Mouse (Mus musculus): Measurements from ENCODE around the gene Flt4. TPM values are rescaled to one million over a fixed set of nuclear protein-coding genes. Genes with fewer than 3 reads are reported as not detected.

Gene Flt4
- polyA plus RNA-seq, 1 experiment from 2014 or later = 8.2 TPM

DNA sequence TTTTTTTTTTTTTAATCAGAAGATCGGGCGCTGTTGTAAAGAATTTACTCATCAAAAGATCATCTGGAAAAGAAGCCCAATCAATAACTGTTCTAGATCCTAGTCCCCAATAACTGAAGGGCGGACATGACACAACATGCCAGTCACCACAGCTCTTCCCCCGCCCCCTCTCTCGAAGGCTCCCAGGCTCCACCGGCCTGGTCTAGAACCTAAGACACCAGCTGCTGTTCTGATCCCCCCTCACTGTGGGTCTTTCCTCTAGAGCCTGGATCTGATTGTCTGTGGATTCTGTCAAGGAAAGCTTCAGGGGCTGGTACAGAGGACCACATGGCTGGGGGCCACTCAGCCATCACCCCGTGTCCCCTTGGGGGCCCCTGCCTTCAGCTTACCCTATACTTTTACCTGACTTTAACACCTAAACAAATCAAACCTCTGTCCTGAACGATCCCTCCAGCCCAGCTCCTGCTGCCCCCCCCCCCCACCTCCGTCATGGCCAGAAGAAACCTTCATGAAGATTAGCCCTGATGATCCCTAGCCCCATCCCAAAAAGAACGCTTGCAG lies 42.8 kb downstream of the Flt4 start:
- no peak for DNase-seq (ENCODE audit: low spot score)
- WGBS = 82% methylated on average over 10 of the region's 10 CpGs
- no peaks in the 10 kb centered on the region for H3K9me3 ChIP-seq
- H3K4me3 ChIP-seq = no peak overlapping the region
- H3K27ac ChIP-seq = peak overlapping the region; percentile 73
- peaks cover 19% of the 10 kb centered on the region for H3K4me1 ChIP-seq
- H3K36me3 ChIP-seq = no peaks in the 10 kb centered on the region
- H3K27me3 ChIP-seq (ENCODE audit: insufficient read depth, poor library complexity, severe bottlenecking) = no peaks in the 10 kb centered on the region

DNA sequence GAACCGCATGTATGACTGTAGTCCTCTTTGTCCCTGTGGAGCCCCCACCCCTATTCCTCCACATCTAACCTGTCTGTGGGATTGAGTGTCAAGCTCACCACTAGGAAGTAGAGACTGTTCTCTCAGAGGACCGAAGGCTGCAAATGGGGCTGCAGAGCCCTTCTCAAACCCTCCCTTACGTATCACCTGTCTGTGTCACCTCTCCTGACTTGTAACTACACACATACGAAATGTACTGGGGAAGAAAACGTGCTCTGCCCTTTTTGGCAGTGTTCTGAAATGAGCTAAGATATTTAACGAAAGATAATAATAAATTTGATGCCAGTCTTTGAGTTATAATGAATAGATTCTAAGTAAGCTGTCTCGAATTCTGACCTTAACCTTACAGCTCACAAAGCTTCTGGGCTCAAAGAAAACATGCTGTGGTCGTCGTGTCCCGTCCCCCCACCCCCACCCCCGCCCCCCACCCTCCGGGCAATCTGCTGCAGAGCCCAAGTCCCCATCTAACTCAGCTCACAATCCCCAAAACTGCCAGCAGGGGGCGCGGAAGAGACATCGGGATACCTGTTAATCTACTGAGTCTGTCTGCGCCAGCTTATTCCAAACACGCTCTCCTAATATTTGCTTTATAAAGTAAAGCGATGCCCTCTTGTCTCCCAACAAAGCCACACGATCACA lies 43.5 kb downstream of the Flt4 start:
- no peaks in the 10 kb centered on the region for H3K36me3 ChIP-seq
- H3K4me3 ChIP-seq = peak overlapping the region; percentile 39
- no peaks in the 10 kb centered on the region for H3K9me3 ChIP-seq
- peak overlapping the region; percentile 80 for H3K27ac ChIP-seq
- peak; percentile 94 for DNase-seq (ENCODE audit: low spot score)
- peaks cover 24% of the 10 kb centered on the region for H3K4me1 ChIP-seq
- no peaks in the 10 kb centered on the region for H3K27me3 ChIP-seq (ENCODE audit: insufficient read depth, poor library complexity, severe bottlenecking)
- WGBS = 24% methylated on average over 19 of the region's 19 CpGs

DNA sequence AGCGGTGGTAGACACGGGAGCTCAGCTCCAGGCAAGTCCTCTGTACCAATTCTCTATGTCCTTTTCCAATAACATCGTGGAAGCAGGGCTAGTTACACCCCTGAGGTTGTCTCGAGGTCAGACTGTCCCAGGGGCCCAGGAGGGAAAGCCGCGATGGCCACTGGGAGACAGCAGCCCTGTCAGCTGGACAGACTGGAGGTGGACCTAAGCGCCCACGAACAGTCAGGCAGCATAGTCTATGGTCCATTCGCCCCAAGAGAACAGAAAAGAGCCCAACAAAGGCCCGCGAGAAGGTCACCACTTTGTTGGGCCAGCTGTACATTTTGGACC lies 44.0 kb downstream of the Flt4 start:
- Histone ChIP-seq H3K4me1 (peaks cover 29% of the 10 kb centered on the region), H3K36me3 (no peaks in the 10 kb centered on the region), H3K27me3 (ENCODE audit: insufficient read depth, poor library complexity, severe bottlenecking) (no peaks in the 10 kb centered on the region), H3K4me3 (peak overlapping the region; percentile 39), H3K9me3 (no peaks in the 10 kb centered on the region), H3K27ac (peak overlapping the region; percentile 80)
- WGBS = 36% methylated on average over 11 of the region's 11 CpGs
- DNase-seq (ENCODE audit: low spot score) = no peak

DNA sequence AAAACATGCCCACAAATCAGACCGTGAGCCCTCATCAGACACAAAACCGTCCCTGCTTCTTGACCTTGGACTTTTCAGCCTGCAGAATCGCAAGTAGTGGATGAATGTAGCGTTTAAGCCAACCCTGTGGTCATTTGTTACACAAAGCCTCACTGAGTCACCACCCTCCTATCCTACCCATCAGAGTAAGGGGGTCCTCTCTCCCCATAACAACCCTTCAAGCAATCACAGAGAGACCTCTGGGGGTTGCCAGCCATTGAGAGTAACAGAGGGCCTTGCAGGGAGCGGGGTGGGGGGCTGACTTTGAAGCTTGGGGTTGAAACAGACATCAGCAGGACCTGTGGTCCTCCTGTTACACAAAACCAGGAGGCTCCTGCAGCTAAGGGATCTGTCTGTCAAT lies 45.6 kb downstream of the Flt4 start:
- Histone ChIP-seq H3K4me3 (no peak overlapping the region), H3K9me3 (no peaks in the 10 kb centered on the region), H3K36me3 (no peaks in the 10 kb centered on the region), H3K27me3 (ENCODE audit: insufficient read depth, poor library complexity, severe bottlenecking) (no peaks in the 10 kb centered on the region), H3K4me1 (peaks cover 45% of the 10 kb centered on the region), H3K27ac (no peak overlapping the region)
- peak; percentile 59 for DNase-seq (ENCODE audit: low spot score)
- 94% methylated on average over 5 of the region's 5 CpGs for WGBS

DNA sequence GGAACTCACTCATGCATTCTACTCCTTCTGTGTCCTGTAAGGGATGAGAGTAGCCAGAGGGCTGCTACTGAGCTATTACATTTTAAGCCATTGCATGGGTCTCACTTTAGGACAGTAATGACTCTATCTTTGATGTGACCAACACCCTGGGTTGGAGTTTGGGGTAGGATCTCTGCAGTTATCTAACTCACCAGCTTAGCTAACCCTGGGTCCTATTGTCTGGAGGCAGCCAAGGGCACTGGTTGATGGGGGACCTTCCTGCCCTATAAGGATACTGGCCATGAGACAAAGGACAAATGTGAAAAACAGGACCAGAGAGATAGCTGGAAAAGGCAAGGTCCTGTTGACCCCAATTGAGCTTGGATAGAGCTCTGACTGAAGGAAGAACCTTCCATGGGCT lies 46.4 kb downstream of the Flt4 start:
- H3K9me3 ChIP-seq = no peaks in the 10 kb centered on the region
- no peaks in the 10 kb centered on the region for H3K36me3 ChIP-seq
- no peaks in the 10 kb centered on the region for H3K27me3 ChIP-seq (ENCODE audit: insufficient read depth, poor library complexity, severe bottlenecking)
- H3K27ac ChIP-seq = no peak overlapping the region
- DNase-seq (ENCODE audit: low spot score) = peak; percentile 60
- H3K4me3 ChIP-seq = no peak overlapping the region
- peaks cover 46% of the 10 kb centered on the region for H3K4me1 ChIP-seq

DNA sequence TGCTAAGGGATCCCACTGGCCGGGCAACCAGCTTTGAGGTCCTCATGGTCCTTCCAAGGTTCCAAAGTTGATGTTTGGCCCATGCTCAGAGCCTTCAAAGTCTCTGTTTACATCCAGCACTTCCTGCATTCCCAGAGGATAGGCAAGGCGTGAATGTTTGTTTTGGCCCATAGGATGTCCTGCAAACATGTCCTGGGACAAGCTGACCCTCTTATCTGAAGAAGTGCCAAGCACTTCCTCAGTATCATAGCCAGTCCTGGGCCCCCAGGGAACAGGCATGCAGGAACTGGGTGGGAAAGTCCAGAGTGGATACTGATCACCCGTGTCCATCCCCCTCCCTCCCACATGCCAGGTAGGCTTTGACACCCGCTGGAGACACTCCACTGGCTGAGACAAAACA lies 49.0 kb downstream of the Flt4 start:
- 47% methylated on average over 4 of the region's 4 CpGs for WGBS
- DNase-seq (ENCODE audit: low spot score) = peak; percentile 74

DNA sequence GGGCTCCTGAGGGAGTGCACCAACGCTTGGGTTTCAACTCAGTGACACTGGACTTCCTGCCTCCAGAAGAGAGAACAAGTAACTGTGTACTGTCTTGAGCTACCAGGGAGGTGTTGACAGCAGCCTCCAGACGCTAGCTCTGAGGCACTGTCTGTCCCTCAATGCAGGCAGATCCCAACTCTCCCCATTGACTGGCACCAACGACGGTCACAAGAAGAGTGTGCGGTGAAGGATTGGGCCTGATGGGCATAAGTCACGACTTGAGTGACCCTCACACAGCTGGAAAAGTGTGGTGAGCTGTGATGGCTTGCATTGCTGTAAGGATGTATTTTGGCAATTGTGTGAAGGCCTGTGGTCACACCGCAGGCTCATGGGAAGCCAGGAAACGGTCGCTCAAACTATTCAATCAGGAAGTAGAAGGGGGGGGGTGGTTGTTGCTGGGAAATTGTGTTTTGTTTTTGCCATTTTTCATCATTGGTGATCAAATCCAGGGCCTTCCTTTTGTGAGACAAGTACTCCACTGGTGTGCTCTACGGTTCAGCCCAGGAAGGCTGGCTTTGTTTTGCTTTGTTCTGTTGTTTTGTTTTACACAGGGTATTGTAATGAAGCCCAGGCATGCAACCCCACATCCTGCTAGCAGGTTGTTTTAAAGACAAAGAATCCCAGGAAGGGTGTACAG lies 49.9 kb downstream of the Flt4 start:
- peak; percentile 91 for DNase-seq (ENCODE audit: low spot score)
- H3K9me3 ChIP-seq = no peaks in the 10 kb centered on the region
- H3K4me3 ChIP-seq = 0 out of 2 replicates have a peak overlapping the region, but pooled peaks have one; percentile 24
- 34% methylated on average over 10 of the region's 10 CpGs for WGBS
- peaks cover 33% of the 10 kb centered on the region for H3K4me1 ChIP-seq
- H3K27me3 ChIP-seq (ENCODE audit: insufficient read depth, poor library complexity, severe bottlenecking) = no peaks in the 10 kb centered on the region
- H3K36me3 ChIP-seq = no peaks in the 10 kb centered on the region
- H3K27ac ChIP-seq = peak overlapping the region; percentile 80

More for the DNA sequence above, 49.0 kb downstream of the Flt4 start:
- H3K27ac ChIP-seq = peak overlapping the region; percentile 80
- H3K4me1 ChIP-seq = peaks cover 35% of the 10 kb centered on the region
- H3K9me3 ChIP-seq = no peaks in the 10 kb centered on the region
- H3K27me3 ChIP-seq (ENCODE audit: insufficient read depth, poor library complexity, severe bottlenecking) = no peaks in the 10 kb centered on the region
- H3K4me3 ChIP-seq = no peak overlapping the region
- H3K36me3 ChIP-seq = no peaks in the 10 kb centered on the region

DNA sequence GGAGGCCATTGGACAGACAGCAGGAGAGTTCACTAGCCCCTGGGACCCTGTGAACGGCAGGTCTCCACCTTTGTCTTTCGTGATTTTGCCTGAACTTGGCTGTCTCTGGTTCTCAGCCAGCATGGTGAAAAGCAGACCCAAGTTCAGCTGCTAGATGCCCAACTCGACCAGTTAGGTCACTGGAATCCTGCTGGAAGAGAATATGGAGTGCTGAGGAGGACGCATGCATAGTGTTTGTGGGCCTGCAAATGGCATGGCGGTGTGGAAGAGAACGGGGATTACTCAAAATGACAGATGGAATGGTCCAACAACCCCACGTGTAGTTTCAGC lies 50.4 kb downstream of the Flt4 start:
- no peaks in the 10 kb centered on the region for H3K9me3 ChIP-seq
- DNase-seq (ENCODE audit: low spot score) = peak; percentile 65
- no peaks in the 10 kb centered on the region for H3K27me3 ChIP-seq (ENCODE audit: insufficient read depth, poor library complexity, severe bottlenecking)
- H3K4me1 ChIP-seq = peaks cover 33% of the 10 kb centered on the region
- H3K27ac ChIP-seq = peak overlapping the region; percentile 80
- WGBS = 64% methylated on average over 7 of the region's 7 CpGs
- H3K4me3 ChIP-seq = no peak overlapping the region
- no peaks in the 10 kb centered on the region for H3K36me3 ChIP-seq

DNA sequence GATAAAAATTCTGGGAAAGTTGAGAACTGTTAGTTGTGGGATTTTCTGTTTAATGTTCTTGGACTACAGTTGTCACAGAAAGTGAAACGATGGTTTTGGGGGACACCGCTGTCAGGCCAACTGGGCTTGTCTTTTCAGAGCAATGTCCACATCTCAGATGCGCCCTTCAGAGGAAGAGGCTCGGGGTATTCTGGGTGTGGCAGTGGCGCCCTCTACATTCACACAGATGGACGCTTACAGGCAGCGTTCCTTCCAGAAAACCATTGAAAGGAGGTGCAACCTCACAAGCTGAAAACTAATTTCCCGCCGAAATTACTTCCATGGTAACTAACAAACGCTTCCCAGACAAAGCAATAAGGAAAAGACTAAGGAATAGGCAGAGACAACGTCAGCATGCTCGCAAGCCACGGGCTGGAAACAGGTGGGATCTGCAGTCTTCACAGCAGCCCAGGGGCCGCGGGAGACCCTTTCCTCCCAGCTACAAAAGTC lies 53.3 kb downstream of the Flt4 start:
- Histone ChIP-seq H3K4me1 (peaks cover 39% of the 10 kb centered on the region), H3K36me3 (no peaks in the 10 kb centered on the region), H3K27me3 (ENCODE audit: insufficient read depth, poor library complexity, severe bottlenecking) (no peaks in the 10 kb centered on the region), H3K27ac (no peak overlapping the region), H3K9me3 (no peaks in the 10 kb centered on the region), H3K4me3 (no peak overlapping the region)
- WGBS = 55% methylated on average over 15 of the region's 15 CpGs
- DNase-seq (ENCODE audit: low spot score) = peak; percentile 66

DNA sequence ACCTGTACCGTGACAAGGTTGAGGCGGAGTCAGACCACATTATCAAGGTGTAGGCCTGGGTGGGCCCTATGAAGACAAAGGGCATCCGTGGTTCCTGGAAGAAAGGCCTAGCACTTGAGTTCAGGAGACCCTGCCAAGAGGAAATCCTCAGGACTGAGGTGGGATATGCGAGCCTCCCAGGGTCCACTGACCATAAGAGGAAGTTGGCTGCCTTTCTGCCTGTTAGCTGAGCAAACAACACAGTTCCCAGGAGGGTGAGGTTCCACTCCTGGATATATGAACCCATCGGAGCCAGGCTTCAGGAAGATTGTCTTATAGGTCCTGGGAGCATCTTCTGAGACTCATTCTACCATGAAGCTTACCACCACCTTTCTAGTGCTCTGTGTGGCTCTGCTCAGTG lies 54.2 kb downstream of the Flt4 start, which contains the start of gene Scgb3a1:
Gene Scgb3a1 (plus strand): TSS at position 301 of the 400 bp plus-strand sequence.
- WGBS = 76% methylated on average over 5 of the region's 5 CpGs
- Histone ChIP-seq H3K4me1 (peaks cover 29% of the 10 kb centered on the region), H3K4me3 (no peak within 1 kb of the TSS), H3K9me3 (no peaks in the 10 kb centered on the region), H3K27ac (no peak within 1 kb of the TSS), H3K36me3 (peaks cover 5% of the 10 kb centered on the region), H3K27me3 (ENCODE audit: insufficient read depth, poor library complexity, severe bottlenecking) (no peaks in the 10 kb centered on the region)
- DNase-seq (ENCODE audit: low spot score) = no peak

DNA sequence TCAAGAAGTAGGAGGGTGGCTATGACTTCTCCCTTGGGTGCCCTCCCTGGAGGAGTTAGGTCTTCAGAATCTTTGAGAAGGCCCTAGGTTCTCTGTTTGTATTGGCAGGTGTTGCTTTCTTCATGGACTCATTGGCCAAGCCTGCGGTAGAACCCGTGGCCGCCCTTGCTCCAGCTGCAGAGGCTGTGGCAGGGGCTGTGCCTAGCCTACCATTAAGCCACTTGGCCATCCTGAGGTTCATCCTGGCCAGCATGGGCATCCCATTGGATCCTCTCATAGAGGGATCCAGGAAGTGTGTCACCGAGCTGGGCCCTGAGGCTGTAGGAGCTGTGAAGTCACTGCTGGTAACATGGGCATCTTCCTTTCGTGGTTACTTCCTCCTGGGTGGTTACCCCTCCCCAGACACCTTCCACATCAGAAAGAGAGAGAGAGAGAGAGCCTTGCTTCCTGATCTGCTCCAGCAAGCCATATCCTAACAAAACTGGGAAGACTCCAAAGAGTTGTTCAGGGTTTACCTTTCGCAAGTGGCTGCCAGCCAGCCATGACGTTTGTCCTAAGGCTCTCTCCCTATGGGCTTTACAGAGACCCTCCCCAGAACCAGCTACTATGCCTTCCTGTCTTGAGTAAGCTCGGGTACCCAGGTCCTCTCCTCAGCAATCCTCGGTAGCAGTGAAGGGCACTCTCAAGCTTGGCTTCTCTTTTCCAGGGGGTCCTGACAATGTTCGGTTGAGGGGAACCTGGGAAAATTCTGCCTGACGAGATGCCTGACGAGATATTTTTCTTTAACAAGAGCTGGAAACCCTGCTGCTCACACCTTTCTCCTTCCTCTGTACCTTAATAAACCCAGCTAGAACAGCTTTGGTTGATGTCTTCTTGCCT lies 55.4 kb downstream of the Flt4 start:
- DNase-seq (ENCODE audit: low spot score) = peak; percentile 69
- Histone ChIP-seq H3K9me3 (no peaks in the 10 kb centered on the region), H3K36me3 (peaks cover 17% of the 10 kb centered on the region), H3K4me1 (peaks cover 17% of the 10 kb centered on the region), H3K27ac (no peak overlapping the region; the same call in 1 of the 2 replicates), H3K27me3 (ENCODE audit: insufficient read depth, poor library complexity, severe bottlenecking) (no peaks in the 10 kb centered on the region), H3K4me3 (no peak overlapping the region)
- WGBS = 76% methylated on average over 12 of the region's 12 CpGs

DNA sequence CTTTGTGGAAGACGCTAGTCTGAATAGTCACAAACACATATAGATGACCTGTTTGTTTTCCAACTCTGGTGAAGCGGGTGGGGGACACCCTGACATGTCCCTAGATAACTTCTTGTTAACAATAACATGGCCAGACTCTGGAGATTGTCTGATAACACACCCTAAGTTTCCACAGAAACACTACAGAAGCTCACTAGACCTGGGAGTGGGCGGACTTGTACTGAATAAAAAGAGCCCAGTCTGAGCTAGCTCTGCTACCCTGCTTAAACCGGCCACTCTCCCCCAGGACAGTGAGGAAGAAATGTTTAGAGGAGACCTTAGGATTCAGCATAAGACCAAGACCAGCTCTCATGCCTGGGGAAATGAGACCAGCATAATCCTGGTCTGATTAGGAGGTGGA lies 56.4 kb downstream of the Flt4 start:
- H3K9me3 ChIP-seq = no peaks in the 10 kb centered on the region
- H3K27me3 ChIP-seq (ENCODE audit: insufficient read depth, poor library complexity, severe bottlenecking) = no peaks in the 10 kb centered on the region
- H3K36me3 ChIP-seq = peaks cover 21% of the 10 kb centered on the region
- no peak overlapping the region for H3K4me3 ChIP-seq
- 62% methylated on average over 4 of the region's 4 CpGs for WGBS
- H3K27ac ChIP-seq = no peak overlapping the region
- peaks cover 11% of the 10 kb centered on the region for H3K4me1 ChIP-seq
- no peak for DNase-seq (ENCODE audit: low spot score)

DNA sequence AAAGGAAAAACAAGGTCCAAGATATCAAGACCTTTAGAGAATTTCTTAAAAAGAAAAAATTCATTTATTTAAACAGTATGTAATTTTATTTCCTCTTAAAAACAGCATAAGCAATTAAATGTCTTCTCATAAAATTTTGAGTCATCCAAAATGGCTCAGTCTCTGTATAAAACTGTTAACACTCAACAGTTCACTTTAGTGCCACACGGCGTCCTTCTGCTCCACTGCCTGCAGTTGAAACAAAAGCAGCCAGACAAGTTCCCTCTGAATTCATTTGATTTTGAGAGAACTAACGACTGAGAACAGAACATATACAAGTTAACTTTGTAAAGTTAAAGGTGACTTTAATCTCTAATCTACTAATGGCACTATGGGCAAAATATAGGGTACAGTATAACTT lies 64.4 kb downstream of the Flt4 start:
- Histone ChIP-seq H3K4me3 (no peak overlapping the region), H3K4me1 (no peaks in the 10 kb centered on the region), H3K36me3 (peaks cover 71% of the 10 kb centered on the region), H3K27me3 (ENCODE audit: insufficient read depth, poor library complexity, severe bottlenecking) (no peaks in the 10 kb centered on the region), H3K27ac (no peak overlapping the region), H3K9me3 (no peaks in the 10 kb centered on the region)
- no peak for DNase-seq (ENCODE audit: low spot score)
- WGBS = 86% methylated on average over 3 of the region's 3 CpGs

Data from heart, embryonic 10.5 days (tissue).